Mouse (Mus musculus) left cerebral cortex, adult 18-20 months (tissue): Measurements from ENCODE around the gene Cer1. TPM values are rescaled to one million over a fixed set of nuclear protein-coding genes. Genes with fewer than 3 reads are reported as not detected.

Source experiments
- total RNA-seq, 2 experiments: library from RNA; stranded (reverse); gene quantifications; 2 replicates each; pipeline ENCODE4 v1.2.3; 2021

The Cer1 gene
- total RNA-seq, 2 experiments from 2014 or later, result 0.21 TPM; not detected in 1

Other genes starting within 250 kb of the Cer1 start
- 10 to 100 TPM; 79.0 to 80.3 TPM for gene Nfib, start 179.4 kb downstream of the Cer1 start, total RNA-seq
- 10 to 100 TPM; 63.4 to 67.5 TPM for gene Zdhhc21, start 25.2 kb downstream of the Cer1 start, total RNA-seq
- 1 to 10 TPM; 1.7 to 2.4 TPM for gene Frem1, start 167.2 kb upstream of the Cer1 start, total RNA-seq